Mouse (Mus musculus) CH12.LX (cell line): ENCODE data around the gene Hes3. TPM values are rescaled to one million over a fixed set of nuclear protein-coding genes. Genes with fewer than 3 reads are reported as not detected.

ENCODE experiments used
- DNase-seq: peaks from one replicate; pipeline ENCODE4 v3.0.0-alpha.2; 2013; ENCODE audit errors: extremely low read depth
- H3K27ac ChIP-seq: 2 replicates; pipeline ENCODE4 v1.5.1; 2012; ENCODE audit warnings: low read depth, mild to moderate bottlenecking, control low read depth, moderate library complexity; ENCODE audit not compliant: insufficient read depth
- H3K27me3 ChIP-seq: replicated peaks from 2 replicates; pipeline ENCODE3; 2012; ENCODE audit warnings: inconsistent platforms
- H3K36me3 ChIP-seq, 2 experiments: replicated peaks in 1 of 2; 2 replicates each; pipeline versions ENCODE3 to v1.6.1; 2012; ENCODE audit warnings: inconsistent platforms in 1 of 2, low read length in 1 of 2, mild to moderate bottlenecking in 1 of 2, mixed read lengths in 1 of 2, moderate library complexity in 1 of 2; ENCODE audit not compliant: control insufficient read depth in 1 of 2, insufficient read depth in 1 of 2
- H3K4me1 ChIP-seq, 2 experiments: 2 replicates each; pipeline ENCODE4 v1.6.1; 2012; ENCODE audit warnings: inconsistent platforms in 1 of 2, moderate library complexity in 1 of 2; ENCODE audit not compliant: insufficient read depth in 2 of 2, control insufficient read depth in 1 of 2
- H3K4me2 ChIP-seq: 2 replicates; pipeline ENCODE4 v1.6.1; 2012; ENCODE audit warnings: low read depth, mild to moderate bottlenecking, control low read depth; ENCODE audit not compliant: poor library complexity, insufficient read depth, severe bottlenecking
- H3K4me3 ChIP-seq, 3 experiments: fragments of 150-350 bp in 1 of 3; sonication (generic) in 1 of 3; replicated peaks in 1 of 3; 2 replicates each; pipeline versions ENCODE3 to v1.5.1; 2011 to 2012; ENCODE audit warnings: low read depth in 2 of 3, low read length in 2 of 3, mild to moderate bottlenecking in 2 of 3, moderate library complexity in 2 of 3, control low read depth in 1 of 3, improper control_type of control experiment in 1 of 3, inconsistent platforms in 1 of 3, mixed read lengths in 1 of 3; ENCODE audit not compliant: poor library complexity in 1 of 3
- H3K79me2 ChIP-seq: replicated peaks from 2 replicates; pipeline ENCODE4 v1.6.1; 2012; ENCODE audit warnings: mild to moderate bottlenecking, moderate library complexity; ENCODE audit not compliant: control insufficient read depth, poor library complexity, insufficient read depth, severe bottlenecking; ENCODE audit errors: extremely low read depth
- H3K9ac ChIP-seq: 2 replicates; pipeline ENCODE4 v1.6.1; 2012; ENCODE audit warnings: low read depth, mild to moderate bottlenecking, control low read depth, moderate library complexity; ENCODE audit not compliant: insufficient read depth
- H3K9me3 ChIP-seq: replicated peaks from 2 replicates; pipeline ENCODE3; 2012; ENCODE audit warnings: low read length, inconsistent platforms, mixed read lengths
- BHLHE40 ChIP-seq: IDR thresholded peaks from 2 replicates; pipeline ENCODE4 v1.6.1; 2011; ENCODE audit warnings: mild to moderate bottlenecking, low read depth, low read length, improper control_type of control experiment
- CHD1 ChIP-seq: IDR thresholded peaks from 2 replicates; pipeline ENCODE4 v1.6.1; 2012; ENCODE audit warnings: low read depth, low read length, improper control_type of control experiment, inconsistent platforms
- CHD2 ChIP-seq: IDR thresholded peaks from 2 replicates; pipeline ENCODE4 v1.6.1; 2011; ENCODE audit warnings: low read length, improper control_type of control experiment
- CTCF ChIP-seq, 2 experiments: IDR thresholded peaks in 1 of 2; conservative IDR thresholded peaks in 1 of 2; 2 replicates each; pipeline ENCODE4 v1.5.1; 2011 to 2012; ENCODE audit warnings: low read depth in 2 of 2, low read length in 2 of 2, improper control_type of control experiment in 1 of 2, inconsistent platforms in 1 of 2, mild to moderate bottlenecking in 1 of 2, moderate library complexity in 1 of 2
- E2F4 ChIP-seq: IDR thresholded peaks from 2 replicates; pipeline ENCODE4 v1.6.1; 2011; ENCODE audit warnings: low read depth, low read length, improper control_type of control experiment; ENCODE audit not compliant: insufficient replicate concordance
- ELF1 ChIP-seq: IDR thresholded peaks from 2 replicates; pipeline ENCODE4 v1.6.1; 2014; ENCODE audit warnings: low read depth, mild to moderate bottlenecking, inconsistent platforms, low read length, improper control_type of control experiment
- EP300 ChIP-seq: IDR thresholded peaks from 2 replicates; pipeline ENCODE4 v1.6.1; 2011; ENCODE audit warnings: low read length, improper control_type of control experiment
- ETS1 ChIP-seq: conservative IDR thresholded peaks from 2 replicates; pipeline ENCODE4 v1.6.1; 2012; ENCODE audit warnings: low read depth, mild to moderate bottlenecking, inconsistent platforms, low read length, improper control_type of control experiment, moderate library complexity
- GABPA ChIP-seq: IDR thresholded peaks from 2 replicates; pipeline ENCODE4 v1.6.1; 2012; ENCODE audit warnings: low read depth, low read length, improper control_type of control experiment, inconsistent platforms; ENCODE audit not compliant: insufficient replicate concordance
- HCFC1 ChIP-seq: IDR thresholded peaks from 2 replicates; pipeline ENCODE4 v1.6.1; 2012; ENCODE audit warnings: low read depth, mild to moderate bottlenecking, inconsistent platforms, low read length, improper control_type of control experiment
- IRF4 ChIP-seq: IDR thresholded peaks from 2 replicates; pipeline ENCODE4 v1.6.1; 2014; ENCODE audit warnings: low read depth, mild to moderate bottlenecking, inconsistent platforms, low read length, improper control_type of control experiment
- JUN ChIP-seq: IDR thresholded peaks from 2 replicates; pipeline ENCODE4 v1.6.1; 2011; ENCODE audit warnings: low read depth, mild to moderate bottlenecking, low read length, improper control_type of control experiment, moderate library complexity; ENCODE audit not compliant: insufficient read depth
- JUND ChIP-seq: conservative IDR thresholded peaks from 2 replicates; pipeline ENCODE4 v1.6.1; 2011; ENCODE audit warnings: low read depth, low read length, improper control_type of control experiment
- KAT2A ChIP-seq: IDR thresholded peaks from 2 replicates; pipeline ENCODE4 v1.6.1; 2012; ENCODE audit warnings: low read length, improper control_type of control experiment, inconsistent platforms; ENCODE audit not compliant: insufficient replicate concordance
- MAFK ChIP-seq: IDR thresholded peaks from 2 replicates; pipeline ENCODE4 v1.6.1; 2011; ENCODE audit warnings: low read length, improper control_type of control experiment; ENCODE audit not compliant: insufficient replicate concordance
- MAX ChIP-seq: IDR thresholded peaks from 2 replicates; pipeline ENCODE4 v1.6.1; 2011; ENCODE audit warnings: low read length, improper control_type of control experiment
- MAZ ChIP-seq: IDR thresholded peaks from 2 replicates; pipeline ENCODE4 v1.6.1; 2012; ENCODE audit warnings: low read depth, mild to moderate bottlenecking, inconsistent platforms, low read length, improper control_type of control experiment, moderate library complexity
- MEF2A ChIP-seq: IDR thresholded peaks from 2 replicates; pipeline ENCODE4 v1.6.1; 2014; ENCODE audit warnings: low read depth, mild to moderate bottlenecking, inconsistent platforms, low read length, improper control_type of control experiment, borderline replicate concordance
- MXI1 ChIP-seq: IDR thresholded peaks from 2 replicates; pipeline ENCODE4 v1.6.1; 2011; ENCODE audit warnings: mild to moderate bottlenecking, low read depth, low read length, improper control_type of control experiment
- MYC ChIP-seq: IDR thresholded peaks from 2 replicates; pipeline ENCODE4 v1.6.1; 2011; ENCODE audit warnings: low read depth, mild to moderate bottlenecking, improper control_type of control experiment, low read length
- NELFE ChIP-seq: IDR thresholded peaks from 2 replicates; pipeline ENCODE4 v1.6.1; 2011; ENCODE audit warnings: low read depth, low read length, improper control_type of control experiment
- NRF1 ChIP-seq: IDR thresholded peaks from 2 replicates; pipeline ENCODE4 v1.6.1; 2014; ENCODE audit warnings: low read depth, mild to moderate bottlenecking, inconsistent platforms, low read length, improper control_type of control experiment, moderate library complexity
- PAX5 ChIP-seq: IDR thresholded peaks from 2 replicates; pipeline ENCODE4 v1.6.1; 2012; ENCODE audit warnings: low read length, inconsistent platforms, mixed read lengths
- POLR2A ChIP-seq: IDR thresholded peaks from 2 replicates; pipeline ENCODE4 v1.6.1; 2011; ENCODE audit warnings: low read depth, mild to moderate bottlenecking, improper control_type of control experiment, low read length
- POLR2AphosphoS2 ChIP-seq: IDR thresholded peaks from 2 replicates; pipeline ENCODE4 v1.6.1; 2011; ENCODE audit warnings: low read depth, low read length, improper control_type of control experiment
- RAD21 ChIP-seq: IDR thresholded peaks from 2 replicates; pipeline ENCODE4 v1.6.1; 2011; ENCODE audit warnings: low read depth, mild to moderate bottlenecking, low read length, improper control_type of control experiment, moderate library complexity
- RCOR1 ChIP-seq: conservative IDR thresholded peaks from 2 replicates; pipeline ENCODE4 v1.6.1; 2012; ENCODE audit warnings: low read depth, mild to moderate bottlenecking, inconsistent platforms, low read length, improper control_type of control experiment
- SIN3A ChIP-seq: IDR thresholded peaks from 2 replicates; pipeline ENCODE4 v1.6.1; 2012; ENCODE audit warnings: low read length, improper control_type of control experiment, inconsistent platforms
- SMC3 ChIP-seq: IDR thresholded peaks from 2 replicates; pipeline ENCODE4 v1.6.1; 2011; ENCODE audit warnings: low read depth, low read length, improper control_type of control experiment
- TBP ChIP-seq: conservative IDR thresholded peaks from 2 replicates; pipeline ENCODE4 v1.6.1; 2011; ENCODE audit warnings: low read depth, low read length, improper control_type of control experiment
- TCF12 ChIP-seq: IDR thresholded peaks from 2 replicates; pipeline ENCODE4 v1.6.1; 2014; ENCODE audit warnings: low read depth, mild to moderate bottlenecking, inconsistent platforms, low read length, improper control_type of control experiment
- UBTF ChIP-seq: IDR thresholded peaks from 2 replicates; pipeline ENCODE4 v1.6.1; 2012; ENCODE audit warnings: low read depth, mild to moderate bottlenecking, inconsistent platforms, low read length, improper control_type of control experiment, moderate library complexity
- USF1 ChIP-seq: IDR thresholded peaks from 2 replicates; pipeline ENCODE4 v1.6.1; 2014; ENCODE audit warnings: low read depth, mild to moderate bottlenecking, inconsistent platforms, low read length, improper control_type of control experiment
- USF2 ChIP-seq: conservative IDR thresholded peaks from 2 replicates; pipeline ENCODE4 v1.6.1; 2011; ENCODE audit warnings: low read depth, low read length, improper control_type of control experiment
- ZC3H11A ChIP-seq: IDR thresholded peaks from 2 replicates; pipeline ENCODE4 v1.6.1; 2012; ENCODE audit warnings: low read depth, mild to moderate bottlenecking, inconsistent platforms, low read length, improper control_type of control experiment
- ZKSCAN1 ChIP-seq: IDR thresholded peaks from 2 replicates; pipeline ENCODE4 v1.6.1; 2012; ENCODE audit warnings: low read depth, inconsistent platforms, low read length, improper control_type of control experiment, borderline replicate concordance
- ZMIZ1 ChIP-seq: IDR thresholded peaks from 2 replicates; pipeline ENCODE4 v1.6.1; 2012; ENCODE audit warnings: low read depth, mild to moderate bottlenecking, inconsistent platforms, low read length, improper control_type of control experiment
- ZNF384 ChIP-seq: IDR thresholded peaks from 2 replicates; pipeline ENCODE4 v1.6.1; 2012; ENCODE audit warnings: low read depth, low read length, improper control_type of control experiment, inconsistent platforms
- dilution Hi-C: fragments of 300-500 bp; cut with MboI; formaldehyde crosslinking; loops from 2 replicates; pipeline ENCODE4 v1.14.3; 2020; ENCODE audit warnings: low sequenced_read_pairs; ENCODE audit not compliant: extremely low pct_unique_long_range_greater_than_20kb, extremely low pct_ligation_motif_present
- in situ Hi-C: fragments of 300-500 bp; cut with MboI; formaldehyde crosslinking; loops from 3 replicates; pipeline ENCODE4 v1.14.3; 2019; ENCODE audit warnings: low sequenced_read_pairs, low pct_ligation_motif_present, low pct_unique_long_range_greater_than_20kb, mixed read lengths
- polyA plus RNA-seq: library from polyadenylated mRNA; unstranded; fragments of >175 nt; gene quantifications from 2 replicates; pipeline ENCODE4 v1.2.1, GENCODE M21; 2012; ENCODE audit warnings: low read depth; ENCODE audit not compliant: insufficient read length
- total RNA-seq, 2 experiments: library from RNA; depleted of rRNA; stranded (reverse); fragments of 300-350 nt in 1 of 2; fragments of >200 nt in 1 of 2; gene quantifications; 2 replicates each; pipeline ENCODE4 v1.2.3; 2012 to 2014

The Hes3 gene
- total and polyA plus RNA-seq, 3 experiments: 0.17 to 0.21 TPM; not detected in 1

GRCm38 (mm10) chr4:152285505-152285904, 6.0 kb downstream of the Hes3 start:
- TF ChIP-seq CHD1: no peak
- TF ChIP-seq ETS1: no peak
- no peak for TF ChIP-seq JUND
- no peak for TF ChIP-seq MAFK
- TF ChIP-seq MXI1: no peak
- no peak for TF ChIP-seq TBP
- TF ChIP-seq POLR2A: no peak
- TF ChIP-seq EP300: no peak
- no peak for TF ChIP-seq USF1
- no peak for TF ChIP-seq TCF12
- TF ChIP-seq JUN: no peak
- TF ChIP-seq MAX: no peak
- TF ChIP-seq UBTF: no peak
- no peak for TF ChIP-seq KAT2A
- TF ChIP-seq ZNF384: no peak
- TF ChIP-seq ZKSCAN1: no peak
- no peak for TF ChIP-seq E2F4
- peak; percentile 53 for TF ChIP-seq ZC3H11A
- no peak for TF ChIP-seq ZMIZ1
- no peak for TF ChIP-seq MYC
- no peak for TF ChIP-seq NRF1
- TF ChIP-seq RCOR1: no peak
- TF ChIP-seq USF2: no peak
- no peak for TF ChIP-seq GABPA
- TF ChIP-seq NELFE: peak; percentile 20; the same call in 1 of the 2 replicates
- no peak for TF ChIP-seq ELF1
- TF ChIP-seq IRF4: peak; percentile 24; the same call in 1 of the 2 replicates
- no peak for TF ChIP-seq HCFC1
- TF ChIP-seq RAD21: peak; percentile 72
- no peak for TF ChIP-seq PAX5
- no peak for TF ChIP-seq CHD2
- no peak for TF ChIP-seq BHLHE40
- TF ChIP-seq POLR2AphosphoS2: no peak
- no peak for TF ChIP-seq MEF2A
- no peak for TF ChIP-seq MAZ
- TF ChIP-seq CTCF (conservative IDR thresholded peaks at IDR 0.05 in 1 of 2, IDR thresholded peaks at IDR 0.05 in 1 of 2; ENCODE audit: low read depth in 2 of 2, low read length in 2 of 2): peak; percentile 44 to 86
- 0 out of 2 replicates have a peak, but pooled peaks have one; percentile 40 for TF ChIP-seq SIN3A
- peak; percentile 92 for TF ChIP-seq SMC3
- Histone ChIP-seq H3K4me1 (peaks cover 9 to 25% of the 10 kb centered on the region in 2 experiments), H3K4me3 (no peak overlapping the region), H3K36me3 (peaks cover 0 to 5% of the 10 kb centered on the region in 2 experiments), H3K4me2 (no peak overlapping the region), H3K27ac (no peak overlapping the region), H3K9ac (no peak overlapping the region), H3K27me3 (peaks cover 56% of the 10 kb centered on the region), H3K79me2 (no peaks in the 10 kb centered on the region), H3K9me3 (peaks cover 3% of the 10 kb centered on the region)
- in situ Hi-C loops (loop anchor here (25.0 kb wide), 1 partner anchor 1827 kb away; no protein-coding TSS in a partner anchor), dilution Hi-C loops (no loop called here)
- DNase-seq: no peak
